Mouse (Mus musculus): ENCODE measurements around the gene Wnt4. TPM values are rescaled to one million over a fixed set of nuclear protein-coding genes. Genes with fewer than 3 reads are reported as not detected.

Gene Wnt4
- polyA plus RNA-seq, 1 experiment from 2014 or later: 4.0 TPM

DNA sequence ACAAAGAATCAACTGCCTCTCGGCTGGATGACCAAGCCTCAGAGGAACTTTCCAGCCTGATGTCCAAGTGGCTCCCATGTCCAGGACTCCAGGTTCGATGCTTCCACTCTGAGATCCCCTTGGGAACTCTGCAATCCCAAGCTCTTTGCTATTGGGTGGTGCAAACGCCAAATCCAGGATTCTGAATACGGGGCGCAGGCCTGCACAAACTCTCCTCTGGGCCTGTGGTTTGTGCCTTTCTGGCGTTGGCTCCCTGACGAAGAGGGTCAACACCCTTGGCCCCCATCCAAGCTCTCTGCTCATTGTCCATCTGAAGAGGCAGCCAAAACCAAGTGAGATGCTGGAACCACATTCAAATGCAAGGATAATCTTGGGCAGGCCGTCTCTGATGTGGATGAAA, 21.1 kb downstream of the Wnt4 start:
- H3K9me3 ChIP-seq: no peaks in the 10 kb centered on the region
- no peaks in the 10 kb centered on the region for H3K27me3 ChIP-seq (replicated peaks)
- H3K4me2 ChIP-seq (replicated peaks): no peak overlapping the region
- no peak overlapping the region for H3K27ac ChIP-seq
- no peaks in the 10 kb centered on the region for H3K36me3 ChIP-seq
- no peak overlapping the region for H3K4me3 ChIP-seq (replicated peaks)
- H3K9ac ChIP-seq: no peak overlapping the region
- 70% methylated on average over 8 of the region's 8 CpGs for WGBS
- H3K4me1 ChIP-seq (replicated peaks): no peaks in the 10 kb centered on the region
- no peak for ATAC-seq

DNA sequence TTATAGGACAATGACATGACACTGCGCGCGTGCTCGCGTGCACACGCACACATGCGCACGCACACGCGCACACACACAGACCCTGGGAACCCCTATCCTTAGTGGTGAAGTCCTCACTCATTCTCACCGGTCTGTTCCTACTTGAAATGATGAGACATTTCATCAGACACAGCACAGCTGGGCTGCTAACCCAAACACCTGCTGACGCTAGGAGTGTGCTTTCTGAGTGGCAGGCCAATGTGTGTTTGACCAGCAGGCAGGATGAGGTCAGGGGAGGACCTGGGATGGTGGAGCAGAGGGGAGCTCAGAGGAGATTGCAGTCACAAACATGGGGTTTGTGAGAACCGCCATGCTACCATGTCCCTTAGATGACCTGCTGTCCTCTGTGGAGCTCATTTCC, 22.9 kb downstream of the Wnt4 start:
- Histone ChIP-seq H3K27me3 (replicated peaks) (no peaks in the 10 kb centered on the region), H3K4me2 (replicated peaks) (no peak overlapping the region), H3K27ac (no peak overlapping the region), H3K4me3 (replicated peaks) (no peak overlapping the region), H3K36me3 (no peaks in the 10 kb centered on the region), H3K4me1 (replicated peaks) (no peaks in the 10 kb centered on the region), H3K9me3 (no peaks in the 10 kb centered on the region), H3K9ac (no peak overlapping the region)
- WGBS: 90% methylated on average over 13 of the region's 13 CpGs
- no peak for ATAC-seq

DNA sequence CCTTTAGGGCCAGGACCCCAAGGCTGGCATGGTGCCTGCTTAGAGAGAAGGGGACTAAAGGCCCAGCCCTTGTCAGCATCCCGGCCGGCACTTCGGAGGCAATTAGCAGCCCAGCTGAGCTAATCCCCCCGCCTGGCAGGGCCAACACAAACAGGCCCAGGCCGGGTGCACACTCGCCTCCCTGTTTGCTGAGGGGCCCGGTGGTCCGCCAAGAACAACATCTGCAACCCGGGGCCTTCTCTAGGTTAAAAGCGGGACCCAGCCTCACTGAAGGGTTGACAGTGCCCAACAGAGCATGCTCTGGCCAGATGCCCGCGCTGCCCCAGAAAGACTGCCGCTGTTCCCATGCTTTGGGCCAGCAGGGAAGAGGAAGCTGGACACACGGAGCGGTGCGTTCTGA, 24.3 kb downstream of the Wnt4 start:
- ATAC-seq: no peak
- Histone ChIP-seq H3K4me1 (replicated peaks) (peaks cover 9% of the 10 kb centered on the region), H3K4me3 (replicated peaks) (no peak overlapping the region), H3K9me3 (no peaks in the 10 kb centered on the region), H3K9ac (no peak overlapping the region), H3K36me3 (no peaks in the 10 kb centered on the region), H3K27ac (no peak overlapping the region), H3K27me3 (replicated peaks) (no peaks in the 10 kb centered on the region), H3K4me2 (replicated peaks) (no peak overlapping the region)
- WGBS: 70% methylated on average over 16 of the region's 16 CpGs

DNA sequence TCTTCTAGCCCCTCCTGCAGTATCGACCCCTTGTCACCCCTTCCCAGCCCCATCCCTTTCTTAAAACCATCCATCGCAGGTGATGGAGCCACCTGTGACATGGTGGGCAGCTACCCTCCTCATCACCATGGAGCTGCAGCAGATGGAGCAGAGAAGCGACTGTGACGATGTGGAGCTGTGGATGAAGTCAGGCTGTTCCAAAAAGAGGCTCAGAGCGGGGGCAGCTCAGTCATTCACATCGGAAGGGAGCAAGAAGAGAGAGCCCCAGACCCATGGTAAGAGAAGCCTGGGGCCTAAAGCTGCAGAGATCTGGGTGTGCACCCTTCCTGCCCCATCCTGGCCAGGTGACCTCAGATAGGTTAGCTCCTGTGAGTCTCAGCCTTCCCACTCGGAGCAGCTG, 26.8 kb downstream of the Wnt4 start:
- H3K9me3 ChIP-seq: no peaks in the 10 kb centered on the region
- H3K4me3 ChIP-seq (replicated peaks): no peak overlapping the region
- H3K27me3 ChIP-seq (replicated peaks): no peaks in the 10 kb centered on the region
- no peak overlapping the region for H3K4me2 ChIP-seq (replicated peaks)
- no peak overlapping the region for H3K9ac ChIP-seq
- H3K4me1 ChIP-seq (replicated peaks): peaks cover 22% of the 10 kb centered on the region
- 82% methylated on average over 7 of the region's 7 CpGs for WGBS
- H3K36me3 ChIP-seq: no peaks in the 10 kb centered on the region
- H3K27ac ChIP-seq: no peak overlapping the region
- no peak for ATAC-seq

DNA sequence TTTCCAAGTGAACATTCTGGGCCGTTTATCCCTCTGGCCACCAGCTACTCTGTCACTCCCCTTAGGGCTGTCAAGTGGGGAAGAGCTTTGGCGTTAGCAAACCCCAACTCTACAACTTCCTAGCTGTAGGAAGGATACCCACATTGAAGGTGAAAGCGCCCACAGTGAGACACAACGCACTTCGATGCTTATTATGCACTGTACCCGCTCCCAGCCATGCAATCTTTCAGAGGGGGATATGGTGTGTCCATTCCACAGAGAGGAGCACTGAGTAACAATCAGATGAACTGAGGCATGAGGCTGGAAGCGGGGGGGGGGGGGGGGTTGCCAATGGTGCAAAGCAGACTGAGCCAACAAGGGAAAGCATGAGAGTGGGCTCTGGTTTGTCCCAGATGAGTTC, 27.8 kb downstream of the Wnt4 start:
- ATAC-seq: no peak
- Histone ChIP-seq H3K27me3 (replicated peaks) (no peaks in the 10 kb centered on the region), H3K9ac (no peak overlapping the region), H3K9me3 (no peaks in the 10 kb centered on the region), H3K27ac (no peak overlapping the region), H3K4me2 (replicated peaks) (no peak overlapping the region), H3K36me3 (no peaks in the 10 kb centered on the region), H3K4me3 (replicated peaks) (no peak overlapping the region), H3K4me1 (replicated peaks) (peaks cover 22% of the 10 kb centered on the region)
- 78% methylated on average over 7 of the region's 7 CpGs for WGBS

DNA sequence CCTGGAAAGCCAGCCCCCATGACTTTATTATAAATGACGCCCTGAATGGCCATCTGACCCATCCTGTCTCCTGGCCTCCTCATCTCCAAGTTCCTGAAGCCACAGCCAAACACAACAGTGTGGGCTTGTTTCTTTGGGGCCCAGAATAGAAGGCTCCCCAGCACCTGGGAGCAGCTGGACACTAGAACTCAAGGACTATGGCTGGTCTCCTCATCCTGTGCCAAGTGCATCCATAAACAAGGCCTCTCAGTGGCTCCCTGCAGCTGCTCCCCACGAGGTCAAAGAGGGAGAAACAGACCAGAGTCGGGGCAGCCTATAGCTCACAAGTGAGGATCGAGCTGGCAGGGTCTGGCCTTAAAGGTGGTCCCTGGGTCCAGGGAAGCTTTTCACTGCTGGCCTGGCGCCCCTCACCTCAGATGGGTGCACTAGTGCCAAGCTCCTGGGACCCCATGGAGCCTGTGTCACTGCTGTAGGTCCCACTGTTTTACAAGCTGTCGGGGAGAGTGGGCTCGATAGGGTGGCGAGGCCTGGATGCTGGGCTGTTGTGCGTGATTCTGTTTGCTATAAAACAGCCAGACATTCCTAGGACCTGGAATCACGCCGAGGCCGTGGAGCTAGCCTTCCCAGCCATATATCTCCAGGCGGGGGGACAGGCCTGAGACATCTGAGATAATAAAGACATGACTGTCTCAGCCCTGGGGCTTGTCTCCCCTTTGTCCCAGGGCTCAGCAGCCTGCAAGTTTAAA, 28.7 kb downstream of the Wnt4 start:
- Histone ChIP-seq H3K27me3 (replicated peaks) (no peaks in the 10 kb centered on the region), H3K9me3 (no peaks in the 10 kb centered on the region), H3K4me1 (replicated peaks) (peaks cover 22% of the 10 kb centered on the region), H3K4me3 (replicated peaks) (no peak overlapping the region), H3K27ac (peak overlapping the region; percentile 65), H3K4me2 (replicated peaks) (no peak overlapping the region), H3K9ac (no peak overlapping the region), H3K36me3 (no peaks in the 10 kb centered on the region)
- ATAC-seq: 0 out of 2 replicates have a peak, but pooled peaks have one; percentile 35
- 39% methylated on average over 13 of the region's 13 CpGs for WGBS

DNA sequence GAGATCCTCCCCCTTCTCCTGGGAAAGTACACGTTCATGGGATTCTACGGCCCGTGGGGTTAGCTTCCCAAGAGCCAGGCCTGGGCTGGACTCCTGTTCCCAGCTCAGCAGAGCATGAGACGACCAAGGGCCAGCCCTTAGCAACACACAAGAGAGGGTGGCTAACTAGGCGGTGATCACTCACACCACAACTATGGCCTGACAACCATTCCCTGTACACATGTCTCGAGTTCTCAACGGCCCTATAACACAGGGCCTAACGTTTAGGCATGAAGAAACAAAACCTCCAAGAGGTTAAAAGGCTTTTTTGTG, 29.2 kb downstream of the Wnt4 start:
- Histone ChIP-seq H3K9ac (no peak overlapping the region), H3K27ac (peak overlapping the region; percentile 65), H3K4me1 (replicated peaks) (peaks cover 22% of the 10 kb centered on the region), H3K4me2 (replicated peaks) (no peak overlapping the region), H3K4me3 (replicated peaks) (no peak overlapping the region), H3K36me3 (no peaks in the 10 kb centered on the region), H3K9me3 (no peaks in the 10 kb centered on the region), H3K27me3 (replicated peaks) (no peaks in the 10 kb centered on the region)
- 56% methylated on average over 8 of the region's 8 CpGs for WGBS
- 0 out of 2 replicates have a peak, but pooled peaks have one; percentile 18 for ATAC-seq

DNA sequence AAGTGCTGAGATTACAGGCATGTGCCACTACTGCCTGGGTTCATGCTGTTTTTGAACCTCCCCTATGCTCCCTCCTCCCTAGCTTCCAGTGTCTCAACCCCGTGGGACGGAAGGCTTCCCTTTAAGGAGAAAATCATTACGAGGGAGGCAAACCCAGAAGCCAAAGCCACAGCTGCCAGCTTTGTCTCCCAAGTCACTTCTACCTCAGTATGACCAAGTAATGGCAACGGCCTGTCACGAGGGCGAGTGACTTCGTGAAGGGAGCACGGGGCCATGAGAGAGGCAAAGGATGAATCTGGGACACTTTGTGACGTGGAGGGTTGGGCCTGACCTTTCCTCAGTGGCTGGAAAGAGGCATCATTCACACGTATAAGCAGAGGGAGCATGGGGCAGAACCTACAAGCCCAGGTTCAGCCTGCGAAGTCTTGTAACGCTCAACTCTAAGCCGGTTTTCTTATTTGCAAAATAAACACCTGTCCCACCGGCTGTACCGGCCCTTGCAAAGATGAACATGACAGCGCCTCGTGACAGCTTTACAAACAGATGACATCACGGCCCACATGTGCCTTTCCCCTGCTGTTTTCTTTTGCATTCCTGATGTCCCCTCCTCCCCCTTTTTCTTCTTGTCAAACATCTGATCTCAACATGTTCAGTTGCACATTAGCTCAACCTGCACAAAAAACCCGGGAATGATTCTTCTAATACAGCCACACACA, 29.9 kb downstream of the Wnt4 start:
- peaks cover 26% of the 10 kb centered on the region for H3K4me1 ChIP-seq (replicated peaks)
- H3K9ac ChIP-seq: no peak overlapping the region
- no peak overlapping the region for H3K4me3 ChIP-seq (replicated peaks)
- ATAC-seq: no peak
- no peaks in the 10 kb centered on the region for H3K36me3 ChIP-seq
- no peak overlapping the region for H3K4me2 ChIP-seq (replicated peaks)
- H3K27ac ChIP-seq: peak overlapping the region; percentile 65; the same call in 1 of the 2 replicates
- WGBS: 62% methylated on average over 19 of the region's 19 CpGs
- no peaks in the 10 kb centered on the region for H3K27me3 ChIP-seq (replicated peaks)
- H3K9me3 ChIP-seq: no peaks in the 10 kb centered on the region

DNA sequence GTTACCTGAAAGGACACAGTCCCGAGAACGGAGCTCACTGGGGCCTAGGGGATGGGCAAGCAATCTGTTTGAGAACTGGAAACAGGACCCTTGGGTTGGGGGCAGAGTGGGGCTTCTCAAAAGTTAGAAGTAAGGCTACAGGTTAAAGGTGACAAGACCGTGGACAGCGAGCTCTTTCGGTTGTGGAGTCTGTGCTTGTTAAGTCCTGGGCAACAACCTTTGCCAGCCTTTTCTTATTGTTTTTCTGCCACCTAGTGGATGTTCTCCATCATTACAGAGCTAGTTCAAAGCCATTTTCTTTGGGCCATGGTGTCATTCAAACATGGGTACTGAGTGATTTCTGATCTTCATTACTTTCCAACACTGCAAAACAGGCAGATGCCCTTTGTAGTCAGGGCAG, 31.1 kb downstream of the Wnt4 start:
- WGBS: 42% methylated on average over 5 of the region's 5 CpGs
- Histone ChIP-seq H3K4me2 (replicated peaks) (no peak overlapping the region), H3K36me3 (no peaks in the 10 kb centered on the region), H3K9ac (no peak overlapping the region), H3K9me3 (no peaks in the 10 kb centered on the region), H3K4me1 (replicated peaks) (peaks cover 31% of the 10 kb centered on the region), H3K4me3 (replicated peaks) (no peak overlapping the region), H3K27me3 (replicated peaks) (no peaks in the 10 kb centered on the region), H3K27ac (no peak overlapping the region)
- no peak for ATAC-seq

DNA sequence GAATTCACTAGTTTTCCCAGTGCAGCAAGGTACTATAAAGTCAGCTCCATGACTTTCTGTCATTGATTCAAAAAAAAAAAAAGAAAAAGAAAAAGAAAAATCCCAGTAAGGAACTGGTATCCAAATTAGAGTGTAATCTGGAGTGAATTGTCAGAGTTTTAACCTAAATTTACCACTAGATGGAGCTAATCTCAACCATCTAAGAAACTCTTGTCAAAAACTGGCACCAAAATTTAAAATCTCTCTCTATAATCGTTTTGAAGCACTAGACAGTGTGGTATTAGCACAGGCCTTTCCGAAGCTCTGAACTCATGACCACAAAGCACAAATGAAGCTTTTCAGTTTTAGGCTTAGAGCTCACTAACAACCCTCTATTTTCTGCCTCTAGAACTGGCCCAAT, 36.2 kb downstream of the Wnt4 start:
- H3K4me1 ChIP-seq (replicated peaks): peaks cover 16% of the 10 kb centered on the region
- 56% methylated on average over 2 of the region's 2 CpGs for WGBS
- no peak overlapping the region for H3K27ac ChIP-seq
- no peaks in the 10 kb centered on the region for H3K27me3 ChIP-seq (replicated peaks)
- H3K4me3 ChIP-seq (replicated peaks): no peak overlapping the region
- ATAC-seq: no peak
- no peak overlapping the region for H3K4me2 ChIP-seq (replicated peaks)
- H3K9me3 ChIP-seq: no peaks in the 10 kb centered on the region
- H3K36me3 ChIP-seq: peaks cover 10% of the 10 kb centered on the region
- H3K9ac ChIP-seq: no peak overlapping the region

DNA sequence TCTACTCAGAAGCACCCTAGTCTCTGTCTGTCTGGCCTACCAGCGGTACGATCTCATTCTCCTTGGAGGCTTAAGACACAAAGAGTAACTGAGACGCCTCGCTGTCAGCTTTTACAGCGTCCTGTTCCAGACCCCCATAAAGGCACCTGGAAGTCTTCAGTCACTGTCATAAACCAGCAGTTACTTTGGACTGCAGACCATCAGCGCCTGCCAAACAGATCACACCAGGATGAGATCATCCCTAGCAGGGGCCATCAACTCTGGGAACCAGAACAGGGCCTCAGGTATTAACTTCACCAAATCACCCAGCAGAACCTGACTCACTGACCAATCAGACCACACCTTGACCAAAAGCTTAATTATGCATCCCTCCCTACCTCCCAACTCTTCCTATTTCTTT, 37.3 kb downstream of the Wnt4 start:
- no peaks in the 10 kb centered on the region for H3K27me3 ChIP-seq (replicated peaks)
- no peaks in the 10 kb centered on the region for H3K9me3 ChIP-seq
- H3K36me3 ChIP-seq: peaks cover 17% of the 10 kb centered on the region
- H3K4me3 ChIP-seq (replicated peaks): no peak overlapping the region
- no peak overlapping the region for H3K9ac ChIP-seq
- peaks cover 16% of the 10 kb centered on the region for H3K4me1 ChIP-seq (replicated peaks)
- H3K27ac ChIP-seq: 0 out of 2 replicates have a peak overlapping the region, but pooled peaks have one; percentile 24
- peak; percentile 63 for ATAC-seq
- WGBS: 21% methylated on average over 6 of the region's 6 CpGs
- H3K4me2 ChIP-seq (replicated peaks): no peak overlapping the region

DNA sequence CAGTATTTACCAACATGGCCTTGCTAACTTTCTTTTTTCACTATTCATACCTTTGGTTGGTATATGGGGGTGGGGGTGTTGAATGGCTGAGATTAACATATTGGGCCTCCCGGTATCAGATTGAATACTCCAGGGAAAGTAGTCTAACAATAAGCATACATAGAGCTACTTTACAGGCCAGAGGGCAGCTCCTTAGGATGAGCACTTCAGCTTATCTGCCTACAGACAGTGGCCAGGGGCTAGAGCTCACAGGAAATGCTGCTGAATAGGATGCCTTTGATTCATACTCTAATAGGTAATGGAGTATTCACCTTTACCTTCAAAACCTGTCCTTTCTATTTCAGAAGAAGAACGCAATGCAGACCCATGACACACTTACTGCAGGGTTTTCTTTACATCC, 37.8 kb downstream of the Wnt4 start:
- no peak overlapping the region for H3K9ac ChIP-seq
- H3K4me1 ChIP-seq (replicated peaks): peaks cover 16% of the 10 kb centered on the region
- H3K9me3 ChIP-seq: no peaks in the 10 kb centered on the region
- no peak overlapping the region for H3K4me3 ChIP-seq (replicated peaks)
- H3K36me3 ChIP-seq: peaks cover 17% of the 10 kb centered on the region
- no peaks in the 10 kb centered on the region for H3K27me3 ChIP-seq (replicated peaks)
- WGBS: 73% methylated on average over 2 of the region's 2 CpGs
- no peak for ATAC-seq
- H3K27ac ChIP-seq: no peak overlapping the region
- no peak overlapping the region for H3K4me2 ChIP-seq (replicated peaks)

Measured in intestine, embryonic 15.5 days (tissue).